Mouse (Mus musculus) midbrain, postnatal 0 days (tissue): ENCODE data around the gene 1700013G24Rik. TPM values are rescaled to one million over a fixed set of nuclear protein-coding genes. Genes with fewer than 3 reads are reported as not detected.
"Not testable (repeated sequence)": the region's sequence is repeated elsewhere in the genome, so short reads cannot be mapped to it uniquely, and the experiment has no call there.

Source experiments
- ATAC-seq: fragments of 200-750 bp; cut with Nextera tagmentation; 2 replicates; pipeline ENCODE4 v1.8.0; 2017; ENCODE audit warnings: moderate number of reproducible peaks, mild to moderate bottlenecking, moderate TSS enrichment, moderate library complexity; ENCODE audit not compliant: low FRiP score
- DNase-seq: peaks from one replicate; pipeline ENCODE4 v3.0.0-alpha.2; 2015; ENCODE audit warnings: low spot score
- H3K27ac ChIP-seq: fragments of 300-500 bp; sonication (generic); 2 replicates; pipeline ENCODE4 v1.5.1; 2014; ENCODE audit warnings: low read depth, mild to moderate bottlenecking, low read length, mixed read lengths
- H3K27me3 ChIP-seq: fragments of 300-500 bp; sonication (generic); 2 replicates; pipeline ENCODE4 v1.6.1; 2014; ENCODE audit warnings: low read length, control low read depth, mixed read lengths; ENCODE audit not compliant: insufficient read depth
- H3K36me3 ChIP-seq: fragments of 300-500 bp; sonication (generic); 2 replicates; pipeline ENCODE4 v1.6.1; 2014; ENCODE audit warnings: low read length, control low read depth, mixed read lengths; ENCODE audit not compliant: insufficient read depth
- H3K4me1 ChIP-seq: fragments of 300-500 bp; sonication (generic); 2 replicates; pipeline ENCODE4 v1.6.1; 2014; ENCODE audit warnings: mild to moderate bottlenecking, control low read depth, antibody characterized with exemption, low read length, mixed read lengths; ENCODE audit not compliant: insufficient read depth
- H3K4me2 ChIP-seq: fragments of 300-500 bp; sonication (generic); 2 replicates; pipeline ENCODE4 v1.6.1; 2014; ENCODE audit warnings: low read depth, mild to moderate bottlenecking, low read length, mixed read lengths; ENCODE audit not compliant: poor library complexity, severe bottlenecking
- H3K4me3 ChIP-seq: fragments of 300-500 bp; sonication (generic); 2 replicates; pipeline ENCODE4 v1.5.1; 2014; ENCODE audit warnings: low read depth, mild to moderate bottlenecking, low read length, moderate library complexity
- H3K9ac ChIP-seq: fragments of 300-500 bp; sonication (generic); replicated peaks from 2 replicates; pipeline ENCODE4 v1.6.1; 2014; ENCODE audit warnings: mild to moderate bottlenecking, low read length, moderate library complexity, mixed read lengths; ENCODE audit not compliant: poor library complexity, severe bottlenecking
- H3K9me3 ChIP-seq: fragments of 300-500 bp; sonication (generic); 2 replicates; pipeline ENCODE4 v1.6.1; 2016; ENCODE audit warnings: low read length, control low read depth
- CTCF ChIP-seq: IDR thresholded peaks from 2 replicates; pipeline ENCODE4 v1.5.1; 2016; ENCODE audit warnings: antibody characterized with exemption, mild to moderate bottlenecking
- WGBS: fragments of 180-500 bp; shearing (Covaris S2); extraction: QIAGEN DNeasy Blood & Tissue Kit; methylation state at CpG from one replicate; pipeline ENCODE4 v1.1.7; 2014; 5-methylcytosine and 5-hydroxymethylcytosine counted together
- polyA plus RNA-seq: library from polyadenylated mRNA; unstranded; fragments of >200 nt; fragmentation: Nextera tagmentation; extraction: Ambion mirVana; gene quantifications from 2 replicates; pipeline ENCODE4 v1.2.1, GENCODE M21; 2015
- total RNA-seq: library from RNA; depleted of rRNA; stranded (reverse); fragments of >200 nt; gene quantifications from 2 replicates; pipeline ENCODE4 v1.2.3, GENCODE M21; 2014; rRNA removed

1700013G24Rik gene
- total RNA-seq (not detected in 2 replicates), polyA plus RNA-seq (not detected in 2 replicates)

DNA sequence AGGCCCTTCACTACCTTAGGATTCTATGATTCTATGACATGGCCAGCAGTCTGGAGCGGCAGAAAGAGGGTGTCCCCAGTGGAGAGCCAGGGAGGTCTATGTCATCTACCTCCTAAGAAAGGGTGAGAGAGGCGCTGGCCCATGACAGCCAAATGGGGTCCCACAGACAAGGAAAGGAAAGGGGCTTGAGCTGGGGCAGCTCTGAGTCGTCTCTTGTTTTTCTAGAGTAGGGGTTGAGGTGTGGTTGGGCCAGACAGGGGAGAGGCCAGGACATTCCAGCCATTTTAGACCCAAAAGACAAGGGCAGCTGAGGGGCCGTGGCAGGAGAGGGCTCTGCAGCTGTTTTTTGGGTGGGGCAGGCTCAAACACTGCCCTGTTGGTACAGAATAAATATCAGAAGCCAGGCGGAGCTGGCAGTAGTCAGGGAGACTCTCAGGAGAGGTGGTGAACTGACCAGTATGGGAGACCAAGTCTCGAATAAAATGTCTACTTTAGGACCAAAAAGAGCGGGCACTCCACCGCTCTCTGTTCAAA, at the start of gene 1700013G24Rik:
Gene 1700013G24Rik (plus strand): TSS at position 51 of the 534 bp plus-strand sequence.
- ATAC-seq (no peak), DNase-seq (no peak)
- no peak within 1 kb of the TSS for H3K4me3 ChIP-seq
- H3K36me3 ChIP-seq: no peaks in the 10 kb centered on the region
- H3K4me1 ChIP-seq: no peaks in the 10 kb centered on the region
- no peak within 1 kb of the TSS for H3K9ac ChIP-seq
- no peaks in the 10 kb centered on the region for H3K9me3 ChIP-seq
- H3K4me2 ChIP-seq: no peak within 1 kb of the TSS
- WGBS: 80% methylated on average over 8 of the region's 8 CpGs
- H3K27ac ChIP-seq: no peak within 1 kb of the TSS
- no peak for TF ChIP-seq CTCF
- H3K27me3 ChIP-seq: no peaks in the 10 kb centered on the region

DNA sequence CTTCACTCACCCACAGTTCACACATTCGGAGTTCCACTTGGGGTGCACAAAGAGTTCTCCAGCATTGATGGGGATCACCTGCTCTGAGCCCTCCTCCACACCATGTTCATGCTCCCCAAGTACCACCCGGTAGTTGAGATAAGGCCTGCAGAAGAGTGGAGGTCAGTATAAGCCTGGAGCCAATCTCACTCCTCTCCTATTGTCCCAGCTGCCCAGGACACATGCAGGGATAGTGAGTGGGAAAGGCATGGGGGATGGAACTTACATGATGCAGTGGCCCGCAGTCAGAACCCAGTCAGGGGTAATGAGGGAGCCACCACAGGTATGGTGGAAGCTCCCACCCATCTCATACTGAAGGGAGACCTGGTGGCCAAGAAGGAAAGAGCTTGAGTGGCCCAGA, 47.5 kb upstream of the 1700013G24Rik start:
- no peak for ATAC-seq
- Histone ChIP-seq H3K4me1 (no peaks in the 10 kb centered on the region), H3K27me3 (no peaks in the 10 kb centered on the region), H3K9ac (no peak overlapping the region), H3K27ac (no peak overlapping the region), H3K9me3 (no peaks in the 10 kb centered on the region), H3K4me3 (no peak overlapping the region), H3K36me3 (no peaks in the 10 kb centered on the region), H3K4me2 (no peak overlapping the region)
- TF ChIP-seq CTCF: no peak
- 89% methylated on average over 3 of the region's 3 CpGs for WGBS
- DNase-seq: no peak

DNA sequence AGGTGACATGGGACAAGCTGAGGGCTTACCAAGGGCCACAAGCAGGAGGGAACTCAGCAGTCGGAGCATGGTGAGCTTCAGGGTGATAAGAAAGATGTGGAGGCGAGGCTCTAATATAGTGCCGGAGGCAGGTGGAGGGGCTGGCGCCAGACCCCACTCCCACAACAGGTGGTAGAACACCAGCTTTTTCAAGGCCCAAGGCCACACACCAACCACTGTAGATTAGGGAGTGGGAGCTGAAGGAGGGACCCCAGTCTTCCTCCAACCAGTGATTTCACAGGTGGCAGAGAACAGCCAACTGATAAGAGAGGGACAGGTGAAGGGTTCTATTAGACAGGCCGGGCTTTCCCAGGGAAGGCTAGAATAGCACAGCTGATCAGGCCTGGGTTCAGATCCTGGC, 43.4 kb upstream of the 1700013G24Rik start, which contains the start of gene Cela3a:
Gene Cela3a (minus strand): TSS at position 101 of the 400 bp plus-strand sequence.
- no peak within 1 kb of the TSS for H3K9ac ChIP-seq
- ATAC-seq: no peak
- WGBS: 89% methylated on average over 5 of the region's 5 CpGs

DNA sequence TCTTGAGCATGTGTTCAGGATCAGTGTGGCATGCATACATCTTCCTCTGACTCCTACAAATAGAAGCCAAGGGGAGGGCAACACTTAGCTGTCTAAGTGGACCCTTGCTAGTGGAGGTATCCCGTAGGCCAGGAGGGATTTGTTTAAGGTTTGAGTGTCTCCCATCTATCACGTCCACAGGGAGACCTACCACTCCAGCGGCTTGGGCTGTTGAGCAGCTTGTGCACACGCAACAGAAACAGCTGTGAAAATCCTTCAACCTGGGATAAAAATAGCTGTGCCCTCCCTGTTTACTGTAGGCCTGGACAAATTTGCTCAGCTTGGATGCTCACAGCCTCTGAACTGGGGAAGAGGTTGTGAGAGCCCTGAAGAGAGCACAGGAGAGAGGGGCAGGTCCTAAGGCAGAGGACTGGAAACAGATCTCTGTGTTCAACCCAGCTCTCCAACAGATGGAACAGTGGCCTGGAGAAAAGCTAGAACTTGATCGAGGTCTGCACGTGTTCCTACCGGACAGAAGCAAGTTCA, 40.8 kb upstream of the 1700013G24Rik start:
- not testable (repeated sequence) for ATAC-seq, DNase-seq
- WGBS: 88% methylated on average over 7 of the region's 7 CpGs

More for the DNA sequence above, 43.4 kb upstream of the 1700013G24Rik start, which contains the start of gene Cela3a:
- Histone ChIP-seq H3K27ac (no peak within 1 kb of the TSS), H3K4me3 (no peak within 1 kb of the TSS), H3K4me1 (no peaks in the 10 kb centered on the region), H3K9me3 (no peaks in the 10 kb centered on the region), H3K36me3 (no peaks in the 10 kb centered on the region), H3K4me2 (no peak within 1 kb of the TSS), H3K27me3 (no peaks in the 10 kb centered on the region)
- no peak for TF ChIP-seq CTCF
- DNase-seq: no peak

DNA sequence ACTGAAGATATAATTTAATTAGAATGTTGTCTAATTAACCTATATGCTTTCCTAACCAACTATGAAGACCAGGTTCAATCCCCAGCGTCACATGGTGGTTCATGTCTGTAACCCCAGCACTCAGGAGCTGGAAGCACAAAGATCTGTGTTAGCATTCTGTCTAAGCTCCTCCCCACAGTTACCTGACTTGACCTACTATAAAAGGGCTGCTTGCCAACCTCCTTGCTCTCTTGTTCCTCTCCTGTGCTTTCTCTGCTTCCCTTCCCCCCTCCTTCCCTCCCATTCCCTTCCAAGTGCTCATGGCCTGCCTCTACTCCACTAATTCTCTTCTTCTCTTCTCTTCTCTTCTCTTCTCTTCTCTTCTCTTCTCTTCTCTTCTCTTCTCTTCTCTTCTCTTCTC, 38.1 kb upstream of the 1700013G24Rik start:
- H3K4me2 ChIP-seq: no peak overlapping the region
- 74% methylated on average over 1 of the region's 1 CpGs for WGBS
- no peak for TF ChIP-seq CTCF
- no peaks in the 10 kb centered on the region for H3K9me3 ChIP-seq
- ATAC-seq (no peak), DNase-seq (no peak)
- no peaks in the 10 kb centered on the region for H3K27me3 ChIP-seq
- no peak overlapping the region for H3K4me3 ChIP-seq
- no peaks in the 10 kb centered on the region for H3K4me1 ChIP-seq
- no peak overlapping the region for H3K9ac ChIP-seq
- no peak overlapping the region for H3K27ac ChIP-seq
- H3K36me3 ChIP-seq: no peaks in the 10 kb centered on the region

More for the DNA sequence above, 40.8 kb upstream of the 1700013G24Rik start:
- not testable (repeated sequence) for H3K9me3 ChIP-seq, H3K36me3 ChIP-seq, H3K27ac ChIP-seq, H3K4me3 ChIP-seq, H3K27me3 ChIP-seq, H3K4me1 ChIP-seq, H3K9ac ChIP-seq, H3K4me2 ChIP-seq

DNA sequence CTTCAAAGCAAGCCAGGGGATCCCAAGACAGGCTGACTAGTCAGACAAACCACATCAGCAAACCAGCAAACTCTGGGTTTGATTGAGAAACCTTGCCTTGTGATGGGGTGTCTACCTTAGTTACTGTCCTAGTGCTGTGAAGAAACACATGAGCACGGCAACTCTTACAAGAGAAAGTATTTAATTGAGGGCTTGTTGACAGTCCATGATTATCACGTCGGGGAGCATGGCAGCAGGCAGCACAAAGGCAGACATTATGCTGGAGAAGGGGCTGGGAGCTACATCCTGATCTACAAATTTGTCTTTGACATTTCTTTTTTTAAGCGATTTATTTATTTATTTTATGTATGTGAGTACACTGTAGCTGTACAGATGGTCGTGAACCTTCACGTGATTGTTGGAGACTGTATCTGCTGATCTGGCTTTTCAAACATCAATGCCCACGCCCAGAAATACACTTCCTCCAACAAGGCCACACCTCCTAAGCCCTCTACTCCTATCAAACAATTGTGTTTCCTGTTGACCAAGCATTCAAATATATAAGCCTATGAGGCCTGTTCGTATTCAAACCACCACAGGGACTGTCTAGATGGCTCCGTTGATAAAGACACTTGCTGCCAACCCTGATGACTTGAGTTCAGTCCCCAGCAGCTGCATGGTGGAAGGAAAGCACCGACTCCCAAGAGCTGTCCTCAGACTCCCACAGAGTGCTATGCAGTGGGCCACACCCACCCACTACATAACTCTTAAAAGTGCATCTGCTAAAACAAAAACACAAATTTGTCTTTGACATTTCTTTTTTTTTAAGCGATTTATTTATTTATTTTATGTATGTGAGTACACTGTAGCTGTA, 35.1 kb upstream of the 1700013G24Rik start:
- Histone ChIP-seq H3K4me2 (no peak overlapping the region), H3K27ac (no peak overlapping the region), H3K4me1 (no peaks in the 10 kb centered on the region), H3K36me3 (no peaks in the 10 kb centered on the region), H3K9ac (no peak overlapping the region), H3K4me3 (no peak overlapping the region), H3K9me3 (no peaks in the 10 kb centered on the region), H3K27me3 (no peaks in the 10 kb centered on the region)
- ATAC-seq: no peak
- 81% methylated on average over 11 of the region's 11 CpGs for WGBS
- TF ChIP-seq CTCF: no peak
- DNase-seq: no peak
